Mouse (Mus musculus): ENCODE results near the gene Nr1h2. TPM values are rescaled to one million over a fixed set of nuclear protein-coding genes. Genes with fewer than 3 reads are reported as not detected.

Gene Nr1h2
- total and polyA plus RNA-seq, 3 experiments: 49.7 to 84.8 (median 53.7) TPM

DNA sequence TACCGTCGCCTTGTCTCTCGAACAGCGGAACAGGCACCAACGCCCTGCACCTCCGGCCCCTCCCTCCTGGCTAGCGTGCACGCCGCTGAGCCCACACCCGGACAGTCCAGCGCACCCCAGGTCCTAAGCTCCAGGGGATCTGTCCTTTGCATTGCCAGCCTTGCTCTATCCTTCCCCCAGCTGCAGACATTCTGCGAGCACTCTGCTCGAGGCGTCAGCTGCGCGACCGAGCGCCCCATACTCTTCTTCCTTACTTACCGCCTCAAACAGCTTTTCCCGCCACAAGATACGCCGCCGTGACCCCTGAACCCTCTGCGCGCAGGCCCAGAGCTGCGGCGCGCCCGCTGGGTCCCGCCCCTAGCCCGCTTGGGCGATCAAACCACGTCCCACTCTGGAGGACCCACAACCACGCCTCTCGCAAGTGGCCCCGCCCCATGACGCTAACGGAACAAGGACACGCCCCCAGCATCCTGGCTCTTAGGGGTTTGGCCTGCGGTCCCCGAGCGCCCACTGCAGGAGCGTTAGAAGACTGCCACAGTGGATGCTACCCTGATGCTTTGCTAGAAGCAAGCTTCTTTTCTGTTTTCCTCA, 5.2 kb downstream of the Nr1h2 start, which contains the start of gene Pold1:
TSS of gene Pold1 (minus strand) at position 353 of the 591 bp plus-strand sequence.
- peak within 1 kb of the TSS; percentile 23 for H3K9ac ChIP-seq (ENCODE audit: low read depth, low read length)
- H3K4me1 ChIP-seq (ENCODE audit: control insufficient read depth, insufficient read depth, low read length): peaks cover 5% of the 10 kb centered on the region
- TF ChIP-seq EP300 (IDR thresholded peaks at IDR 0.05; ENCODE audit: insufficient read depth, low read depth, low read length) (0 out of 2 replicates have a peak, but pooled peaks have one; percentile 65), CTCF (IDR thresholded peaks at IDR 0.05) (peak; percentile 96), POLR2A (IDR thresholded peaks at IDR 0.05; ENCODE audit: insufficient read depth, low read depth, low read length) (0 out of 2 replicates have a peak, but pooled peaks have one; percentile 37)
- no peaks in the 10 kb centered on the region for H3K36me3 ChIP-seq (ENCODE audit: control insufficient read depth, insufficient read depth, low read length)
- H3K4me3 ChIP-seq: peak within 1 kb of the TSS; percentile 68
- H3K27me3 ChIP-seq (ENCODE audit: control insufficient read depth, insufficient read depth, low read length): no peaks in the 10 kb centered on the region
- under 1% methylated on average over 43 of the region's 43 CpGs for WGBS
- intact Hi-C loops (cut with DNase I): loop anchor here (1.0 kb wide), 2 partner anchors 27 to 51 kb away; no protein-coding TSS in a partner anchor
- H3K79me2 ChIP-seq (replicated peaks; ENCODE audit: control insufficient read depth, insufficient read depth, low read length): no peaks in the 10 kb centered on the region
- DNase-seq: peak; percentile 99 to 100
- H3K27ac ChIP-seq: peak within 1 kb of the TSS; percentile 68

DNA sequence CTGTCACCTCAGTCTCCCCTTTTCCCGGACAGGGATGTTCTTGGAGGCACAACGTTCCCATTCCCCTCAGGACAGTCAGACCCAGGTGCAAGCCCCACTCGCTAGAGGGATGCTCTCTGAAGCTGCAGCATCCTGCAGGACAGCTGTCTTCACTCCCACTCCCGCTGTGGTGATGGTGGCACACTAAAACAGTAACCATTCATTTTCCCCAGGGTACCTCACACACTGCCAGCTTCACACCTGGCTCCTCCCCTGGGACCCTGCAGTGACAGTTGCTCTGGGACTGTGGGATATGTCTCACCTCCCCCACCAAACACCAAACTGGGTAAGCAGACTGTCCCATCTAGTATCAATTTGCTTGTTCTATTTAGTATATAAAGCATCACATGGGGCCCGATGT, 6.0 kb downstream of the Nr1h2 start:
- Histone ChIP-seq H3K27ac (peak overlapping the region; percentile 68), H3K36me3 (ENCODE audit: control insufficient read depth, insufficient read depth, low read length) (no peaks in the 10 kb centered on the region), H3K79me2 (replicated peaks; ENCODE audit: control insufficient read depth, insufficient read depth, low read length) (no peaks in the 10 kb centered on the region), H3K4me1 (ENCODE audit: control insufficient read depth, insufficient read depth, low read length) (peaks cover 5% of the 10 kb centered on the region), H3K4me3 (peak overlapping the region; percentile 68), H3K9ac (ENCODE audit: low read depth, low read length) (peak overlapping the region; percentile 23; the same call in 1 of the 2 replicates), H3K27me3 (ENCODE audit: control insufficient read depth, insufficient read depth, low read length) (no peaks in the 10 kb centered on the region)
- no peak for DNase-seq
- TF ChIP-seq EP300 (IDR thresholded peaks at IDR 0.05; ENCODE audit: insufficient read depth, low read depth, low read length): no peak
- WGBS: 11% methylated on average over 5 of the region's 5 CpGs
- intact Hi-C loops (cut with DNase I): loop anchor here (2.0 kb wide), 1 partner anchor 21 kb away; no protein-coding TSS in a partner anchor

DNA sequence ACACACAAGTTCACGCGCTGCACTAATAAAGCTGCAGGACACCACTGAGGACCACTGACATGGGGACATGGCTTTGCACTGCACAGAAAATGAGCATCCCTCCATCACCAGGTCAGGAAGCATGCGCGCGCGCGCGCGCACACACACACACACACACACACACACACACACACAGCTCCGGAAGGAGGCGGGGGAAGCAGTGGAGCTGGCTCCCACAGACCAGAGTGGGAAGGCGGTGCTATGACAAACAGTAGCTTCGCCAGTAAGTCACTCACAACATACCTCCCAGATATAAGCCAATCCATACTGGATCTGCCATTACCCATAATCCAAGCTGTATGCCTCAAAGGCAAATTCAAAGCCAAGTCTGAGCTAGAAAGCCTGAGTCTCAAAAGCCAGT, 6.7 kb downstream of the Nr1h2 start:
- DNase-seq: no peak
- intact Hi-C loops (cut with DNase I): loop anchor here (2.0 kb wide), 1 partner anchor 20 kb away; no protein-coding TSS in a partner anchor
- no peaks in the 10 kb centered on the region for H3K79me2 ChIP-seq (replicated peaks; ENCODE audit: control insufficient read depth, insufficient read depth, low read length)
- no peak for TF ChIP-seq POLR2A (IDR thresholded peaks at IDR 0.05; ENCODE audit: insufficient read depth, low read depth, low read length)
- no peak for TF ChIP-seq EP300 (IDR thresholded peaks at IDR 0.05; ENCODE audit: insufficient read depth, low read depth, low read length)
- no peak for TF ChIP-seq CTCF (IDR thresholded peaks at IDR 0.05)
- H3K27me3 ChIP-seq (ENCODE audit: control insufficient read depth, insufficient read depth, low read length): no peaks in the 10 kb centered on the region
- no peak overlapping the region for H3K27ac ChIP-seq
- 94% methylated on average over 13 of the region's 13 CpGs for WGBS
- no peak overlapping the region for H3K9ac ChIP-seq (ENCODE audit: low read depth, low read length)
- no peaks in the 10 kb centered on the region for H3K36me3 ChIP-seq (ENCODE audit: control insufficient read depth, insufficient read depth, low read length)
- no peak overlapping the region for H3K4me3 ChIP-seq
- H3K4me1 ChIP-seq (ENCODE audit: control insufficient read depth, insufficient read depth, low read length): peaks cover 5% of the 10 kb centered on the region

DNA sequence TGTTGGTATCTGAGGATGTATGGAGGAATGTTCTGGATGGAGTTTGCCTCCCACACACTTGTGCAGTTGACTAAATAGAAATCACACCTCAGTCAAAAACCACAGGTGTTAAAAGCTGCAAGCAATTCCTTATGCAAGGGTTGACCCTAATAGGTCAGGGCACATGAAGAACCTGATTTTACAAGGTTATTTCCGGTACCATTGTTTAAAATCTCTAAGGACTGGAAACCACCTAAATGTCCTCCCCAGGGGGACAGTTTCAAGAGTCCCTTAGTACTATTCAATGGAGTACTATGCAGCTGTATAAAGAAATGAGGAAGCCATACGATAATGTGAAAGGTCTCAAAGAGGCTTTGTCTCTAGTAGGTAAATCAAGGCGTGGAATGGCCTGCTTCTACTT, 7.5 kb downstream of the Nr1h2 start:
- H3K27ac ChIP-seq: no peak overlapping the region
- no peaks in the 10 kb centered on the region for H3K79me2 ChIP-seq (replicated peaks; ENCODE audit: control insufficient read depth, insufficient read depth, low read length)
- intact Hi-C loops (cut with DNase I): loop anchor here (2.0 kb wide), 1 partner anchor 19 kb away; no protein-coding TSS in a partner anchor
- H3K27me3 ChIP-seq (ENCODE audit: control insufficient read depth, insufficient read depth, low read length): no peaks in the 10 kb centered on the region
- 97% methylated on average over 3 of the region's 3 CpGs for WGBS
- no peak for DNase-seq
- no peaks in the 10 kb centered on the region for H3K36me3 ChIP-seq (ENCODE audit: control insufficient read depth, insufficient read depth, low read length)
- no peak overlapping the region for H3K4me3 ChIP-seq
- TF ChIP-seq CTCF (IDR thresholded peaks at IDR 0.05) (no peak), EP300 (IDR thresholded peaks at IDR 0.05; ENCODE audit: insufficient read depth, low read depth, low read length) (no peak), POLR2A (IDR thresholded peaks at IDR 0.05; ENCODE audit: insufficient read depth, low read depth, low read length) (no peak)
- H3K9ac ChIP-seq (ENCODE audit: low read depth, low read length): no peak overlapping the region
- peaks cover 5% of the 10 kb centered on the region for H3K4me1 ChIP-seq (ENCODE audit: control insufficient read depth, insufficient read depth, low read length)

DNA sequence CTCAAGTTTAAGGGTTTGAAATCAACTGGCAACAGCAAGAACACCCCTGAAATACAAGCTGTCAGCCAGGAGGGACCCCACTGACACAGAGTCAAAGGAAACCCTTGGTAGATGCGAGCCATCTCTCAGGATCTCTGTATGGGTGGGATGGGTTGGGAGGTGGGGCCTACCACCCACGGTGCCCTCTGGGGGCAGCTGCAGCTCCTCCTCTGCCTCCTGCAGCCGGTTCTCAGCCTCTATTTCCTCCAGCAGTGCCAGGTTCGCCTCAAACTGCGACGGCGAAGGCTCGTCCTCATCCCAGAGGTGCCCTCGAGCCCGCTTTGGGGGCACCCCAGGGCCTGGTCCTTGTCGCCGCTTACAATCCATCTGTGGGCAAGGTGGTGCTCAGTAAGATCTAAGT, 10.7 kb downstream of the Nr1h2 start:
- no peaks in the 10 kb centered on the region for H3K36me3 ChIP-seq (ENCODE audit: control insufficient read depth, insufficient read depth, low read length)

DNA sequence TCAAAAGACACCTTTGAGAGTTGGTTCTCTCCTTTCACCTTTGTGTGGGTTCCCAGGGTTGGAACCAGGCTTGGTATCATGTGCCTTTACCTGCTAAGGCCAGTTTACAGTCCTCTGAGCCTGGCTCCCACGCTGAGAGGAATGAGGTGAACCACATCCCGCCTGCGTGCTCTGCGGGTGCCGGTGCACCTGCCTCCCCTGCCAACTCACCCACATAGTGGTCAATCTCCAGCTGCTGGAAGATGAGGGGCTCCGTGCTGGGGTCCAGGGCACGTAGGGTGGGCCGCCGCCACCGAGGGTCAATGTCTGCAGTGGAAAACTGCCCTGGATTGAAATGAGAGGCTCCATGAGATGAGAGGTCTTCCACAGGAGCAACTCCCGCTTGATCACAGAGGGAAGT, 11.2 kb downstream of the Nr1h2 start:
- Histone ChIP-seq H3K4me3 (no peak overlapping the region), H3K4me1 (ENCODE audit: control insufficient read depth, insufficient read depth, low read length) (peaks cover under 1% of the 10 kb centered on the region), H3K27me3 (ENCODE audit: control insufficient read depth, insufficient read depth, low read length) (no peaks in the 10 kb centered on the region), H3K36me3 (ENCODE audit: control insufficient read depth, insufficient read depth, low read length) (no peaks in the 10 kb centered on the region), H3K79me2 (replicated peaks; ENCODE audit: control insufficient read depth, insufficient read depth, low read length) (no peaks in the 10 kb centered on the region), H3K27ac (no peak overlapping the region), H3K9ac (ENCODE audit: low read depth, low read length) (no peak overlapping the region)
- intact Hi-C loops (cut with DNase I): no loop called here
- no peak for TF ChIP-seq POLR2A (IDR thresholded peaks at IDR 0.05; ENCODE audit: insufficient read depth, low read depth, low read length)
- no peak for TF ChIP-seq CTCF (IDR thresholded peaks at IDR 0.05)
- no peak for TF ChIP-seq EP300 (IDR thresholded peaks at IDR 0.05; ENCODE audit: insufficient read depth, low read depth, low read length)
- DNase-seq: no peak
- 95% methylated on average over 11 of the region's 11 CpGs for WGBS

More for the DNA sequence above, 10.7 kb downstream of the Nr1h2 start:
- DNase-seq: no peak
- Histone ChIP-seq H3K27ac (no peak overlapping the region), H3K4me3 (no peak overlapping the region), H3K27me3 (ENCODE audit: control insufficient read depth, insufficient read depth, low read length) (no peaks in the 10 kb centered on the region), H3K9ac (ENCODE audit: low read depth, low read length) (no peak overlapping the region), H3K4me1 (ENCODE audit: control insufficient read depth, insufficient read depth, low read length) (peaks cover 5% of the 10 kb centered on the region), H3K79me2 (replicated peaks; ENCODE audit: control insufficient read depth, insufficient read depth, low read length) (no peaks in the 10 kb centered on the region)
- 77% methylated on average over 12 of the region's 12 CpGs for WGBS
- intact Hi-C loops (cut with DNase I): no loop called here
- no peak for TF ChIP-seq EP300 (IDR thresholded peaks at IDR 0.05; ENCODE audit: insufficient read depth, low read depth, low read length)
- TF ChIP-seq CTCF (IDR thresholded peaks at IDR 0.05): no peak
- TF ChIP-seq POLR2A (IDR thresholded peaks at IDR 0.05; ENCODE audit: insufficient read depth, low read depth, low read length): no peak

Measured in heart, adult 2 months (tissue).